Mouse (Mus musculus) heart, postnatal 25 days (tissue): ENCODE data around the gene Aff4. TPM values are rescaled to one million over a fixed set of nuclear protein-coding genes. Genes with fewer than 3 reads are reported as not detected.

Experiments used
- DNase-seq: peaks from one replicate; pipeline ENCODE4 v3.0.0; 2022; ENCODE audit warnings: low spot score
- intact Hi-C: fragments of 180-260 bp; cut with DNase I; formaldehyde crosslinking; loops from one replicate; pipeline ENCODE4 v1.15.1; 2025
- microRNA-seq: library from miRNA; unstranded; fragments of <30 nt; microRNA quantifications from one replicate; pipeline ENCODE4 v1.2.0, GENCODE M21; 2022
- total RNA-seq, 2 experiments: library from RNA; stranded (reverse); gene quantifications; 2 replicates each; pipeline ENCODE4 v1.2.3; 2021

The Aff4 gene
- total RNA-seq, 2 experiments from 2014 or later, result 84.5 to 91.1 TPM

- intact Hi-C loops, result no loop called here
- DNase-seq, result no peak
Observed at GRCm38 (mm10) chr11:53452396-53452795, 101.8 kb downstream of the Aff4 start.

- intact Hi-C loops, result no loop called here
- no peak for DNase-seq
Observed at GRCm38 (mm10) chr11:53453031-53453430, 102.4 kb downstream of the Aff4 start.

- intact Hi-C loops, result no loop called here
- DNase-seq, result peak; percentile 44
Observed at GRCm38 (mm10) chr11:53456474-53457371, 106.1 kb downstream of the Aff4 start, which contains the start of the genes Gm10447 and Shroom1. Gene Gm10447 (minus strand): TSS chr11:53457110. Gene Shroom1 (plus strand): TSS chr11:53457205.

GRCm38 (mm10) chr11:53457372-53457954, 106.8 kb downstream of the Aff4 start:
- intact Hi-C loops, result no loop called here
- no peak for DNase-seq

GRCm38 (mm10) chr11:53458996-53459395, 108.4 kb downstream of the Aff4 start:
- intact Hi-C loops, result no loop called here
- no peak for DNase-seq

- no peak for DNase-seq
- intact Hi-C loops, result no loop called here
Observed at GRCm38 (mm10) chr11:53460192-53460591, 109.6 kb downstream of the Aff4 start.

- DNase-seq, result no peak
- intact Hi-C loops, result no loop called here
Observed at GRCm38 (mm10) chr11:53461727-53462126, 111.1 kb downstream of the Aff4 start.

GRCm38 (mm10) chr11:53463551-53464424, 113.2 kb downstream of the Aff4 start:
- intact Hi-C loops, result no loop called here
- no peak for DNase-seq

- intact Hi-C loops, result loop anchor here (2.0 kb wide), 1 partner anchor 224 kb away; no protein-coding TSS in a partner anchor
- DNase-seq, result peak; percentile 52
Observed at GRCm38 (mm10) chr11:53466231-53466971, 115.8 kb downstream of the Aff4 start.

- intact Hi-C loops, result loop anchor here (1.0 kb wide), 1 partner anchor 159 kb away; no protein-coding TSS in a partner anchor
- no peak for DNase-seq
Observed at GRCm38 (mm10) chr11:53469294-53469967, 118.8 kb downstream of the Aff4 start.

GRCm38 (mm10) chr11:53469968-53470695, 119.5 kb downstream of the Aff4 start, which contains the start of gene Gm9837:
Gene Gm9837 (minus strand): TSS chr11:53470479.
- intact Hi-C loops, result loop anchor here (1.0 to 5.0 kb wide), 4 partner anchors 42 to 267 kb away; no protein-coding TSS in a partner anchor
- peak; percentile 78 for DNase-seq

Small RNA genes within 50 kb of the gene (microRNA-seq; reads per million reads assigned to microRNA genes)
- not detected for gene Mir6920

Other genes starting within 250 kb of the Aff4 start
- gene Hspa4, start 50.4 kb upstream of the Aff4 start, total RNA-seq, result 100 to 1,000 TPM; 124 to 135 TPM
- gene Zcchc10, start 26.2 kb upstream of the Aff4 start, total RNA-seq, result 1 to 10 TPM; 6.1 to 7.9 TPM
- gene Leap2, start 72.3 kb downstream of the Aff4 start, total RNA-seq, result not detected
- gene Uqcrq, start 80.0 kb downstream of the Aff4 start, total RNA-seq, result 1,000 to 10,000 TPM; 2,761 to 2,992 TPM
- under 1 TPM; 0.22 to 0.68 TPM for gene Gdf9, start 80.2 kb downstream of the Aff4 start, total RNA-seq
- not detected for gene Gm10447, start 106.3 kb downstream of the Aff4 start, total RNA-seq
- under 1 TPM; 0.49 to 0.59 TPM for gene Shroom1, start 106.4 kb downstream of the Aff4 start, total RNA-seq
- not detected for gene Gm9837, start 119.6 kb downstream of the Aff4 start, total RNA-seq
- gene Gm9945, start 129.3 kb downstream of the Aff4 start, total RNA-seq, result not detected
- under 1 TPM; 0.08 to 0.17 TPM for gene Sowaha, start 129.4 kb downstream of the Aff4 start, total RNA-seq
- gene Sept8, start 168.4 kb downstream of the Aff4 start, total RNA-seq, result 10 to 100 TPM; 32.0 to 37.0 TPM
- gene Kif3a, start 216.5 kb downstream of the Aff4 start, total RNA-seq, result 1 to 10 TPM; 7.6 to 9.6 TPM